Mouse (Mus musculus) intestine, postnatal 0 days (tissue): Measurements from ENCODE around the gene Fgfr2. TPM values are rescaled to one million over a fixed set of nuclear protein-coding genes. Genes with fewer than 3 reads are reported as not detected.

Source experiments
- ATAC-seq: fragments of 200-750 bp; cut with Nextera tagmentation; 2 replicates; pipeline ENCODE4 v1.8.0; 2017; ENCODE audit warnings: mild to moderate bottlenecking, moderate TSS enrichment, moderate library complexity
- H3K27ac ChIP-seq: fragments of 300-500 bp; sonication (generic); 2 replicates; pipeline ENCODE4 v1.5.1; 2014; ENCODE audit warnings: mild to moderate bottlenecking, low read depth, low read length, moderate library complexity
- H3K27me3 ChIP-seq: fragments of 300-500 bp; sonication (generic); replicated peaks from 2 replicates; pipeline ENCODE4 v1.6.1; 2014; ENCODE audit warnings: low read length, mixed read lengths; ENCODE audit not compliant: control insufficient read depth, insufficient read depth
- H3K36me3 ChIP-seq: fragments of 300-500 bp; sonication (generic); 2 replicates; pipeline ENCODE4 v1.6.1; 2014; ENCODE audit warnings: mild to moderate bottlenecking, moderate library complexity; ENCODE audit not compliant: control insufficient read depth, insufficient read depth
- H3K4me1 ChIP-seq: fragments of 300-500 bp; sonication (generic); replicated peaks from 2 replicates; pipeline ENCODE4 v1.6.1; 2014; ENCODE audit warnings: antibody characterized with exemption, low read length, mixed read lengths; ENCODE audit not compliant: control insufficient read depth, insufficient read depth
- H3K4me2 ChIP-seq: fragments of 300-500 bp; sonication (generic); replicated peaks from 2 replicates; pipeline ENCODE4 v1.6.1; 2014; ENCODE audit warnings: low read depth, mild to moderate bottlenecking, moderate library complexity
- H3K4me3 ChIP-seq: fragments of 300-500 bp; sonication (generic); 2 replicates; pipeline ENCODE4 v1.5.1; 2014; ENCODE audit warnings: low read depth, low read length
- H3K9ac ChIP-seq: fragments of 300-500 bp; sonication (generic); 2 replicates; pipeline ENCODE4 v1.6.1; 2014; ENCODE audit warnings: mild to moderate bottlenecking, low read depth, low read length
- H3K9me3 ChIP-seq: fragments of 300-500 bp; sonication (generic); 2 replicates; pipeline ENCODE4 v1.6.1; 2016; ENCODE audit warnings: mixed run types; ENCODE audit not compliant: control insufficient read depth
- CTCF ChIP-seq: sonication (generic); IDR thresholded peaks from 2 replicates; pipeline ENCODE4 v1.5.1; 2016; ENCODE audit warnings: low read depth, mild to moderate bottlenecking, control low read depth, antibody characterized with exemption, moderate library complexity
- WGBS: fragments of 180-500 bp; shearing (Covaris S2); extraction: QIAGEN DNeasy Blood & Tissue Kit; methylation state at CpG from one replicate; pipeline ENCODE4 v1.1.7; 2014; 5-methylcytosine and 5-hydroxymethylcytosine counted together
- polyA plus RNA-seq: library from polyadenylated mRNA; unstranded; fragments of >200 nt; fragmentation: Nextera tagmentation; extraction: Ambion mirVana; gene quantifications from 2 replicates; pipeline ENCODE4 v1.2.1, GENCODE M21; 2015

Fgfr2 gene
- polyA plus RNA-seq, 1 experiment from 2014 or later, result 29.5 TPM

GRCm38 (mm10) chr7:131743193-131743592, 1380.0 kb downstream of the Fgfr2 start:
- H3K9ac ChIP-seq, result no peak overlapping the region
- H3K27ac ChIP-seq, result no peak overlapping the region
- H3K27me3 ChIP-seq, result no peaks in the 10 kb centered on the region
- no peak for TF ChIP-seq CTCF
- ATAC-seq, result no peak
- H3K9me3 ChIP-seq, result no peaks in the 10 kb centered on the region
- H3K4me3 ChIP-seq, result no peak overlapping the region
- 60% methylated on average over 8 of the region's 8 CpGs for WGBS
- no peak overlapping the region for H3K4me2 ChIP-seq
- no peaks in the 10 kb centered on the region for H3K4me1 ChIP-seq
- no peaks in the 10 kb centered on the region for H3K36me3 ChIP-seq

GRCm38 (mm10) chr7:131722783-131723575, 1400.2 kb downstream of the Fgfr2 start:
- 47% methylated on average over 9 of the region's 9 CpGs for WGBS
- Histone ChIP-seq H3K27ac (no peak overlapping the region), H3K9me3 (no peaks in the 10 kb centered on the region), H3K9ac (no peak overlapping the region), H3K36me3 (no peaks in the 10 kb centered on the region), H3K4me1 (no peaks in the 10 kb centered on the region), H3K4me2 (no peak overlapping the region), H3K27me3 (no peaks in the 10 kb centered on the region), H3K4me3 (no peak overlapping the region)
- no peak for TF ChIP-seq CTCF
- no peak for ATAC-seq

DNA sequence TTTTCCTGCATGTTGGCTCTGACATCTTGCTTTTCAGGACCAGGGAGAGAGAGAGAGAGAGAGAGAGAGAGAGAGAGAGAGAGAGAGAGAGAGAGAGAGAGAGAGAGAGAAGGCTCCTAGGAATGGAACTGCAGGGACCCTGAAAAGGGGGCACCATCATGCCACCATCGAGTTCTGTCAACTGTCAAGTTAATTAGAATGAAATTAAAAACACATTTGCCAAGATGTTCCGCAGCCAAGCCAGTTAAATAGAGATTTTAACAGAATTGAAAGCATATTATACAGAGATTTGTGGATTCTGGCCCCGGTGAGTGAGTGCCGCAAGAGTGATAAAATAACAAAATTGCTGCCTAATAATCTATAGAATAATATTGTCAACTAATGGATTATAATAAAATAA, 1400.8 kb downstream of the Fgfr2 start:
- 78% methylated on average over 4 of the region's 4 CpGs for WGBS
- H3K9ac ChIP-seq, result no peak overlapping the region
- no peak for TF ChIP-seq CTCF
- no peaks in the 10 kb centered on the region for H3K4me1 ChIP-seq
- no peak overlapping the region for H3K4me3 ChIP-seq
- no peak overlapping the region for H3K27ac ChIP-seq
- H3K27me3 ChIP-seq, result no peaks in the 10 kb centered on the region
- H3K9me3 ChIP-seq, result no peaks in the 10 kb centered on the region
- no peak for ATAC-seq
- no peak overlapping the region for H3K4me2 ChIP-seq
- H3K36me3 ChIP-seq, result no peaks in the 10 kb centered on the region

GRCm38 (mm10) chr7:131718280-131718679, 1404.9 kb downstream of the Fgfr2 start:
- H3K4me2 ChIP-seq, result no peak overlapping the region
- no peak for TF ChIP-seq CTCF
- H3K9ac ChIP-seq, result no peak overlapping the region
- H3K9me3 ChIP-seq, result no peaks in the 10 kb centered on the region
- H3K27me3 ChIP-seq, result no peaks in the 10 kb centered on the region
- ATAC-seq, result no peak
- H3K36me3 ChIP-seq, result no peaks in the 10 kb centered on the region
- no peaks in the 10 kb centered on the region for H3K4me1 ChIP-seq
- no peak overlapping the region for H3K4me3 ChIP-seq
- H3K27ac ChIP-seq, result no peak overlapping the region
- 53% methylated on average over 3 of the region's 3 CpGs for WGBS

DNA sequence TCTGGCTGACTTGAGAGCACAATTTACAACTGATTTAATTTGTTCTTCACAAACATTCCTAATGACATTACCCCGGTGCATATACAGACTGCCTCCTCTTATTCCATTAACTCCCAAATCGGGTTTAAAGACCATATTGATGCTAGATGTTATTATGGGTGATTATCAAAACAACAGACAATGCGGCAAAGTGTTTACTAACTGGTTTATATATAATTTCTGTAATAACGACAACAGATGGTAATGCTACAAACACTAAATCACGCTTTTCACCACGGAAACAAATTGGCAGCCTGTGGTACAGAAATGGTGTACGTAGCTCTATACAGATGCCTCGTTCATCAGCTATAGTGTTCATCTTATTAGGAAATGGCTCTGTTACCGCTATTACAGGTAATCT, 1410.1 kb downstream of the Fgfr2 start:
- no peak overlapping the region for H3K9ac ChIP-seq
- WGBS, result 80% methylated on average over 9 of the region's 9 CpGs
- no peaks in the 10 kb centered on the region for H3K27me3 ChIP-seq
- H3K36me3 ChIP-seq, result no peaks in the 10 kb centered on the region
- H3K4me3 ChIP-seq, result no peak overlapping the region
- H3K27ac ChIP-seq, result no peak overlapping the region
- TF ChIP-seq CTCF, result no peak
- no peak overlapping the region for H3K4me2 ChIP-seq
- ATAC-seq, result no peak
- H3K9me3 ChIP-seq, result no peaks in the 10 kb centered on the region
- H3K4me1 ChIP-seq, result no peaks in the 10 kb centered on the region

DNA sequence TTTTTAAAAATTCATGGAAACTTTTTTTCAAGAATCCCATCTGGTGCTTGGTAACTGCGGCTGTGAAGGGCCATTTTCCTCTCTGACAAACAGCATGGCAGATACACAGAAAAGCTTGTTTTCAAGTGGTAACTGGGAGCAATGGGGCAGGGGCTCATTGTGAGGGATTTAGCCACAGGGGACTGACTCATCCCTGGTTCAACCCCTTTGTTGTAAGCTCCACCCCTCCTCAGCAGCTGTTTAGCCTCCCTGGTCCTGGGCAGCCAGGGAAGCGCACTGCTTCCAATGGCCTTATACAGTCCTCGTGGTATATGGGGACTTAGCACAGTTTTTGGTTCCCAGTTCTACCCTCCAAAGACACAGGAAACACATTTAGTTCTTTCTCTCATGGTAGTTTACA, 1426.3 kb downstream of the Fgfr2 start:
- no peak overlapping the region for H3K27ac ChIP-seq
- no peak for ATAC-seq
- H3K4me1 ChIP-seq, result no peaks in the 10 kb centered on the region
- H3K36me3 ChIP-seq, result no peaks in the 10 kb centered on the region
- no peak for TF ChIP-seq CTCF
- no peak overlapping the region for H3K9ac ChIP-seq
- 37% methylated on average over 3 of the region's 3 CpGs for WGBS
- no peaks in the 10 kb centered on the region for H3K27me3 ChIP-seq
- H3K4me3 ChIP-seq, result no peak overlapping the region
- H3K9me3 ChIP-seq, result no peaks in the 10 kb centered on the region
- no peak overlapping the region for H3K4me2 ChIP-seq

- Histone ChIP-seq H3K4me1 (no peaks in the 10 kb centered on the region), H3K9ac (no peak overlapping the region), H3K4me3 (no peak overlapping the region), H3K27ac (no peak overlapping the region), H3K9me3 (no peaks in the 10 kb centered on the region), H3K27me3 (no peaks in the 10 kb centered on the region), H3K4me2 (no peak overlapping the region), H3K36me3 (no peaks in the 10 kb centered on the region)
- 81% methylated on average over 1 of the region's 1 CpGs for WGBS
- ATAC-seq, result no peak
- TF ChIP-seq CTCF, result no peak
Measured at GRCm38 (mm10) chr7:131687324-131687723, 1435.8 kb downstream of the Fgfr2 start.
